Mouse (Mus musculus) cerebellum, adult 2 months (tissue): ENCODE measurements at regions not wholly inside any gene's neighbourhood (a gene's known extent, or its start where the extent isn't known, plus 50 kb on each side); places are given as distances from the start of the nearest gene placed in this dataset.

ENCODE experiments used
- CTCF ChIP-seq: fragments of 200-500 bp; IDR thresholded peaks from 2 replicates; pipeline ENCODE4 v1.5.1; 2011; ENCODE audit warnings: low read depth, mild to moderate bottlenecking, control low read depth, low read length, moderate library complexity, borderline replicate concordance; ENCODE audit not compliant: insufficient read depth
- POLR2A ChIP-seq: fragments of 200-500 bp; IDR thresholded peaks from 2 replicates; pipeline ENCODE4 v1.6.1; 2011; ENCODE audit warnings: low read length, control low read depth, borderline replicate concordance; ENCODE audit not compliant: insufficient read depth

DNA sequence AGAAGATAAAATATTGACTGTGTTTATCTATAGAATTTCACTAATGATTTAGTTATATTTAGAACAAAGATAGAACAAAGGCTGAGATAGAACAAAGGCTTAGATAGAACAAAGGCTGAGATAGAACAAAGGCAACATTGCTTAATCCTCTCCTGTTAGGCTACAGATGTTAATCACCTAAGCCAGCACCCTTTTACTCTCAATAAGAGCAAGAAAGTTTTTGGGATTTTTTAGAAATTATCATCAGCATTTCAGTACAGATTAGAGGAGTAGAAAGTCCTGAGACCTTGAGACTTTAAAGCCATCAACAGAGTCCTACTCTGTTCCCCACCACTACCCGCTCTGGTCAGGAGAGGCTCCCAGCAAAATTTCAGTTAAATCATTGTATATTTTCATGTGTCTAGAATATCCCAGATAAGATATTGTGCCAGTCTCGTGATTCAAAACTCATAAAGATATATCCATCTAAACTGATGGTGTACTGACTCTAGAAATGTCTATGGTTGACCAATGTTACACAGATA is 187.2 kb upstream of the Igsf10 start:
- TF ChIP-seq CTCF (no peak), POLR2A (no peak)
